ENCODE assay signal across 15 mouse cellular contexts in genomic region chr9:43755464-43755863, GRCm38 (mm10). TPM values are rescaled to one million over a fixed set of nuclear protein-coding genes. Genes with fewer than 3 reads are reported as not detected.
A peak's percentile ranks its signal among the peaks of the same experiment; 100 is the strongest.
DNase-seq lines count a peak whose midpoint lies in the region; ATAC-seq and TF ChIP-seq lines count a peak whose summit lies in the region.
"Had no signal": no experiment of that assay in that cellular context is flagged by ENCODE, and none has a peak within 500 bp of the region (broad histone marks: within the 10 kb centered on the region; RNA-seq: fewer than 3 reads in every experiment).

No protein-coding gene starts in this region.

- peaks cover 39% of the 10 kb centered on the region for H3K4me1 ChIP-seq in liver, embryonic 13.5 days (replicated peaks)
- peaks cover 73% of the 10 kb centered on the region for H3K4me1 ChIP-seq in embryonic facial prominence, embryonic 10.5 days
- peaks cover 90% of the 10 kb centered on the region for H3K4me1 ChIP-seq in hindbrain, embryonic 15.5 days (replicated peaks)
- peaks cover 40% of the 10 kb centered on the region for H3K4me1 ChIP-seq in small intestine, adult 2 months (ENCODE audit: control insufficient read depth, insufficient read depth, insufficient read length, low read length)

- intact Hi-C loops in left cerebral cortex, postnatal 25 days (cut with DNase I), result no loop called here

- H3K36me3 ChIP-seq in liver, embryonic 13.5 days, result no peaks in the 10 kb centered on the region
- H3K36me3 ChIP-seq in embryonic facial prominence, embryonic 10.5 days (replicated peaks), result peaks cover 17% of the 10 kb centered on the region
- H3K36me3 ChIP-seq in hindbrain, embryonic 15.5 days, result no peaks in the 10 kb centered on the region
- no peaks in the 10 kb centered on the region for H3K36me3 ChIP-seq in small intestine, adult 2 months (ENCODE audit: control insufficient read depth, insufficient read depth, low read length)
- H3K36me3 ChIP-seq: lung, embryonic 15.5 days; stomach, embryonic 15.5 days had no signal

- 26% methylated on average over 4 of the region's 4 CpGs for WGBS in liver, embryonic 13.5 days (ENCODE audit: insufficient replicate concordance)
- 79% methylated on average over 4 of the region's 4 CpGs for WGBS in embryonic facial prominence, embryonic 10.5 days
- WGBS in hindbrain, embryonic 15.5 days, result 70% methylated on average over 4 of the region's 4 CpGs
- 17% methylated on average over 4 of the region's 4 CpGs for WGBS in small intestine, adult 2 months

- H3K9me3 ChIP-seq in liver, embryonic 13.5 days (replicated peaks), result no peaks in the 10 kb centered on the region
- H3K9me3 ChIP-seq in embryonic facial prominence, embryonic 10.5 days, result no peaks in the 10 kb centered on the region
- H3K9me3 ChIP-seq in hindbrain, embryonic 15.5 days, result no peaks in the 10 kb centered on the region
- H3K9me3 ChIP-seq: lung, embryonic 15.5 days; stomach, embryonic 15.5 days had no signal

- TF ChIP-seq CTCF in small intestine, adult 2 months (IDR thresholded peaks at IDR 0.05; ENCODE audit: extremely low read depth, insufficient read length, insufficient replicate concordance, low read depth, low read length), result no peak

- no peak for ATAC-seq in liver, embryonic 13.5 days (ENCODE audit: low read depth)
- no peak for ATAC-seq in hindbrain, embryonic 15.5 days (ENCODE audit: low FRiP score, low read depth)

- H3K9ac ChIP-seq in liver, embryonic 13.5 days, result no peak overlapping the region
- no peak overlapping the region for H3K9ac ChIP-seq in hindbrain, embryonic 15.5 days
- H3K9ac ChIP-seq: lung, embryonic 15.5 days; stomach, embryonic 15.5 days had no signal

- H3K27me3 ChIP-seq in liver, embryonic 13.5 days, result no peaks in the 10 kb centered on the region
- no peaks in the 10 kb centered on the region for H3K27me3 ChIP-seq in embryonic facial prominence, embryonic 10.5 days (replicated peaks; ENCODE audit: low read depth, poor library complexity, severe bottlenecking)
- no peaks in the 10 kb centered on the region for H3K27me3 ChIP-seq in hindbrain, embryonic 15.5 days
- H3K27me3 ChIP-seq in small intestine, adult 2 months (ENCODE audit: control insufficient read depth, insufficient read depth, low read length), result no peaks in the 10 kb centered on the region
- H3K27me3 ChIP-seq: lung, embryonic 15.5 days; stomach, embryonic 15.5 days had no signal

- H3K4me3 ChIP-seq in liver, embryonic 13.5 days (replicated peaks), result no peak overlapping the region
- H3K4me3 ChIP-seq in embryonic facial prominence, embryonic 10.5 days, result no peak overlapping the region
- no peak overlapping the region for H3K4me3 ChIP-seq in hindbrain, embryonic 15.5 days
- H3K4me3 ChIP-seq in small intestine, adult 2 months (ENCODE audit: low read depth, low read length), result no peak overlapping the region
- H3K4me3 ChIP-seq: lung, embryonic 15.5 days; stomach, embryonic 15.5 days had no signal

- no peak for DNase-seq in liver, embryonic 13.5 days
- DNase-seq in liver, result no peak
- no peak for DNase-seq in embryonic facial prominence, embryonic 10.5 days (ENCODE audit: low spot score)
- DNase-seq in left cerebral cortex, postnatal 25 days (ENCODE audit: low spot score in 2 of 2), result no peak
- no peak for DNase-seq in layer of hippocampus, postnatal 25 days (ENCODE audit: extremely low spot score in 1 of 2, low spot score in 1 of 2)
- DNase-seq: heart, adult 18-20 months; heart, postnatal 36 days; layer of hippocampus, adult 9-11 months; right cerebral cortex, postnatal 25 days; thymus, postnatal 4 days had no signal

- H3K4me2 ChIP-seq in liver, embryonic 13.5 days, result no peak overlapping the region
- peak overlapping the region; percentile 30; the same call in 1 of the 2 replicates for H3K4me2 ChIP-seq in hindbrain, embryonic 15.5 days
- H3K4me2 ChIP-seq: lung, embryonic 15.5 days; midbrain, embryonic 11.5 days; stomach, embryonic 15.5 days had no signal

- H3K27ac ChIP-seq in liver, embryonic 13.5 days, result 0 out of 2 replicates have a peak overlapping the region, but pooled peaks have one; percentile 19
- H3K27ac ChIP-seq in embryonic facial prominence, embryonic 10.5 days (replicated peaks), result peak overlapping the region; percentile 61
- H3K27ac ChIP-seq in hindbrain, embryonic 15.5 days (replicated peaks), result peak overlapping the region; percentile 68
- 0 out of 2 replicates have a peak overlapping the region, but pooled peaks have one; percentile 48 for H3K27ac ChIP-seq in small intestine, adult 2 months (ENCODE audit: insufficient read depth, low read depth, low read length)
- H3K27ac ChIP-seq: lung, embryonic 15.5 days had no signal

- no peak for TF ChIP-seq POLR2A in small intestine, adult 2 months (IDR thresholded peaks at IDR 0.05; ENCODE audit: low read depth, low read length)

RNA-seq across cellular contexts. Expression of gene Nectin1, which starts 11.7 kb away (rescaled TPM):
- 1.2 and 1.3 TPM in 2 replicates for polyA plus RNA-seq in liver, embryonic 13.5 days (2015; fragmentation: Nextera tagmentation; extraction: Ambion mirVana)
- 5.0 TPM in 2 replicates for polyA plus RNA-seq in embryonic facial prominence, embryonic 10.5 days (2016; fragmentation: Nextera tagmentation; extraction: Ambion mirVana)
- 14.8 and 16.2 TPM in 2 replicates for polyA plus RNA-seq in hindbrain, embryonic 15.5 days (2015; fragmentation: Nextera tagmentation; extraction: Ambion mirVana)
- 8.6 and 15.3 TPM in 2 replicates for polyA plus RNA-seq in small intestine, adult 2 months (2012; rRNA removed)
- total RNA-seq in left cerebral cortex, postnatal 25 days (2021), result 100 to 1,000 TPM in 1 of 2 experiments, 10 to 100 TPM in 1; 91.2 to 115 TPM
- 10 to 100 TPM; 83.5 to 89.1 TPM for total RNA-seq in layer of hippocampus, postnatal 25 days (2021)
